8 mouse cellular contexts compared by ENCODE assay signal in the genomic region with DNA sequence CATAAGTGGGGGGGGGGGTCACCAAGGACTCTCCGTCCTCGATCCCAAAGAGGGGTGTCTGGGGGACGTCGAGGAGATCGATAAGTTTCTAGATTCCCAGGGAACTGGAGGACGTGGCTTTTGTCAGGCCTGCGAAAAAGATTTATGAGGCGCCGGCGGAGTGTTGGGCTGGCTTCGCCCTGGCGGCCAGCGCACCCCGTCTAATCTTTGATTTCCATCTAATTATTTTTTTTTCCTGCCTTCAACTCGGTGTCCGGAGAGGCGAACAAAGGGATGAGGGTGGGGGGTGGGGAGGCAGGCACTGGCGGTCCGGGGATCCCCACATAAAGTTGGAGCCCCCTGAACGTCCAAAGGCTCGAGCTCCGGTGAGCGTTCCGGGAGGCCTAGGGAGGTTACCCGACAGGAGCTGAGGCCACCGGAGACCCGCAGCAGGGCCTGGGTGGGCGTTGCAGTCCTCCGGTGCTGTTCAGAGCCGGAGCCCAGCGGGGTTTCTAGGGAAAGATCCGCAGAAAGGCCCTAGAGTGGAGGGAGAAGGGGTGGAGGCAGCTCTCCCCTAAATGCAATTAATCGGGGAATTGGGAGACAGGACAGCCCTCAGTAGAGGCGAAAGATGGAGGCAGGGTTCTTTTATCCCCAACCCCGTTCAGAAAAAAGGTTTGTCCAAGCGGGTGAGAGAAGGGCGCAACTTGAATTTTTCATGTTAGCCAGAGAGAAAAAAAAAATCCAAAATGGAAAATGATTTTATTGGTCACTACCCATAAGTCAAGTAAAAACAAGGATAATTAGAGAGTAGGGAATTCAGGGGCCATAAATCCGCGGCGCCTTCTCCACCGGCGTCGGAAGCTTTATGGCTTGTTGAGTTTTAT. TPM values are rescaled to one million over a fixed set of nuclear protein-coding genes. Genes with fewer than 3 reads are reported as not detected.
DNase-seq lines count a peak whose midpoint lies in the region; ATAC-seq lines count a peak whose summit lies in the region.

No protein-coding gene starts in this region.

- no peaks in the 10 kb centered on the region for H3K9me3 ChIP-seq in heart, embryonic 14.5 days (ENCODE audit: control insufficient read depth, low read length)
- H3K9me3 ChIP-seq in midbrain, embryonic 11.5 days (ENCODE audit: control insufficient read depth, low read length): no peaks in the 10 kb centered on the region

- peak overlapping the region; percentile 98 for H3K9ac ChIP-seq in heart, embryonic 14.5 days (ENCODE audit: low read length)
- H3K9ac ChIP-seq in midbrain, embryonic 11.5 days (ENCODE audit: low read length): peak overlapping the region; percentile 98

- H3K27me3 ChIP-seq in heart, embryonic 14.5 days (ENCODE audit: control insufficient read depth, insufficient read depth, low read length): no peaks in the 10 kb centered on the region
- no peaks in the 10 kb centered on the region for H3K27me3 ChIP-seq in midbrain, embryonic 11.5 days (ENCODE audit: control insufficient read depth, insufficient read depth, low read length)

- DNase-seq in adrenal gland, adult 2 months: peak; percentile 72
- DNase-seq in adrenal gland, postnatal 25 days: no peak
- DNase-seq in adrenal gland, postnatal 36 days: peak; percentile 46 to 52
- peak; percentile 48 for DNase-seq in kidney, postnatal 14 days
- DNase-seq in midbrain, embryonic 11.5 days (ENCODE audit: low spot score, missing footprints): peak; percentile 98
- no peak for DNase-seq in left cerebral cortex, adult 8-10 months (ENCODE audit: low spot score in 2 of 2)

- H3K4me1 ChIP-seq in heart, embryonic 14.5 days (ENCODE audit: control insufficient read depth in 2 of 2, insufficient read depth in 2 of 2, low read length in 2 of 2): peaks cover 37 to 60% of the 10 kb centered on the region in 2 experiments
- H3K4me1 ChIP-seq in midbrain, embryonic 11.5 days (ENCODE audit: control insufficient read depth, insufficient read depth, low read length): peaks cover 51% of the 10 kb centered on the region

- peak overlapping the region; percentile 37 to 97 for H3K27ac ChIP-seq in heart, embryonic 14.5 days (replicated peaks in 1 of 2; ENCODE audit: control insufficient read depth in 1 of 2, insufficient read depth in 1 of 2, low read depth in 2 of 2, low read length in 2 of 2)
- peak overlapping the region; percentile 98 for H3K27ac ChIP-seq in midbrain, embryonic 11.5 days (ENCODE audit: low read depth, low read length)

- H3K4me2 ChIP-seq in heart, embryonic 14.5 days (ENCODE audit: low read length): peak overlapping the region; percentile 94
- peak overlapping the region; percentile 99 for H3K4me2 ChIP-seq in midbrain, embryonic 11.5 days

- peaks cover 11% of the 10 kb centered on the region; the same call in 1 of the 2 replicates for H3K36me3 ChIP-seq in heart, embryonic 14.5 days (ENCODE audit: control insufficient read depth, insufficient read depth, low read length)
- H3K36me3 ChIP-seq in midbrain, embryonic 11.5 days (ENCODE audit: control insufficient read depth, insufficient read depth, low read length): no peaks in the 10 kb centered on the region

- under 1% methylated on average over 43 of the region's 43 CpGs for WGBS in heart, embryonic 14.5 days
- whole genome bisulfite sequencing in midbrain, embryonic 11.5 days: under 1% methylated on average over 43 of the region's 43 CpGs

- H3K4me3 ChIP-seq in heart, embryonic 14.5 days (ENCODE audit: control insufficient read depth in 1 of 2, insufficient read depth in 1 of 2, low read depth in 1 of 2, low read length in 2 of 2): peak overlapping the region; percentile 73 to 85
- H3K4me3 ChIP-seq in midbrain, embryonic 11.5 days (ENCODE audit: low read depth, low read length): peak overlapping the region; percentile 98

- ATAC-seq in heart, embryonic 14.5 days (ENCODE audit: insufficient number of reproducible peaks, insufficient read depth, low FRiP score, low read depth): no peak
- no peak for ATAC-seq in midbrain, embryonic 11.5 days (ENCODE audit: low FRiP score)
- ATAC-seq in granulocyte monocyte progenitor cell, adult 5-6 weeks (replicated peaks; ENCODE audit: poor library complexity, severe bottlenecking): no peak

RNA-seq across cellular contexts. Expression of gene Slc38a10, which starts 36.3 kb away (rescaled TPM):
- 100 to 1,000 TPM; 119 to 148 TPM for total RNA-seq in adrenal gland, adult 2 months (2021)
- 132 and 146 TPM in 2 replicates for polyA plus RNA-seq in adrenal gland, adult 2 months (2012; rRNA removed)
- 122 and 163 TPM in 2 replicates for total RNA-seq in adrenal gland, postnatal 25 days (2021)
- 100 to 1,000 TPM; 156 to 163 TPM for total RNA-seq in adrenal gland, postnatal 36 days (2021)
- polyA plus RNA-seq in heart, embryonic 14.5 days (2014; fragmentation: Nextera tagmentation; extraction: Ambion mirVana): 68.8 and 74.1 TPM in 2 replicates
- 46.3 and 53.3 TPM in 2 replicates for polyA plus RNA-seq in midbrain, embryonic 11.5 days (2014; fragmentation: Nextera tagmentation; extraction: Ambion mirVana)
- total RNA-seq in granulocyte monocyte progenitor cell, adult 5-6 weeks (2014; fragmentation: Nextera tagmentation): 58.8 and 62.4 TPM in 2 replicates
- 43.5 and 51.5 TPM in 2 replicates for total RNA-seq in granulocyte monocyte progenitor cell, adult 5-6 weeks (2017)
- 10 to 100 TPM; 80.0 to 98.8 (median 89.6) TPM for total RNA-seq in left cerebral cortex, adult 8-10 months (2022)

RNA-seq across cellular contexts. Expression of gene Bahcc1, which starts 45.3 kb away (rescaled TPM):
- 10 to 100 TPM in 1 of 2 experiments, 1 to 10 TPM in 1; 9.2 to 21.9 TPM for total RNA-seq in adrenal gland, adult 2 months (2021)
- 17.9 and 19.5 TPM in 2 replicates for polyA plus RNA-seq in adrenal gland, adult 2 months (2012; rRNA removed)
- 23.8 and 25.8 TPM in 2 replicates for total RNA-seq in adrenal gland, postnatal 25 days (2021)
- 10 to 100 TPM; 17.5 TPM for total RNA-seq in adrenal gland, postnatal 36 days (2021)
- 8.8 and 9.1 TPM in 2 replicates for polyA plus RNA-seq in heart, embryonic 14.5 days (2014; fragmentation: Nextera tagmentation; extraction: Ambion mirVana)
- polyA plus RNA-seq in midbrain, embryonic 11.5 days (2014; fragmentation: Nextera tagmentation; extraction: Ambion mirVana): 17.6 and 20.6 TPM in 2 replicates
- 22.5 and 22.9 TPM in 2 replicates for total RNA-seq in granulocyte monocyte progenitor cell, adult 5-6 weeks (2014; fragmentation: Nextera tagmentation)
- total RNA-seq in granulocyte monocyte progenitor cell, adult 5-6 weeks (2017): 4.7 and 5.9 TPM in 2 replicates
- 10 to 100 TPM; 20.8 to 23.0 (median 21.6) TPM for total RNA-seq in left cerebral cortex, adult 8-10 months (2022)

Comparison
In these comparisons a context has a peak if more than half of its experiments do, and no peak if none do; other contexts are left out.
1. DNase-seq: peak in adrenal gland, adult 2 months (single experiment), adrenal gland, postnatal 36 days (2 of 2), kidney, postnatal 14 days (single experiment) and midbrain, embryonic 11.5 days (single experiment); none in adrenal gland, postnatal 25 days (single experiment) and left cerebral cortex, adult 8-10 months (0 of 2).